Comparison of ENCODE assay signal across 8 mouse cellular contexts in the genomic region with DNA sequence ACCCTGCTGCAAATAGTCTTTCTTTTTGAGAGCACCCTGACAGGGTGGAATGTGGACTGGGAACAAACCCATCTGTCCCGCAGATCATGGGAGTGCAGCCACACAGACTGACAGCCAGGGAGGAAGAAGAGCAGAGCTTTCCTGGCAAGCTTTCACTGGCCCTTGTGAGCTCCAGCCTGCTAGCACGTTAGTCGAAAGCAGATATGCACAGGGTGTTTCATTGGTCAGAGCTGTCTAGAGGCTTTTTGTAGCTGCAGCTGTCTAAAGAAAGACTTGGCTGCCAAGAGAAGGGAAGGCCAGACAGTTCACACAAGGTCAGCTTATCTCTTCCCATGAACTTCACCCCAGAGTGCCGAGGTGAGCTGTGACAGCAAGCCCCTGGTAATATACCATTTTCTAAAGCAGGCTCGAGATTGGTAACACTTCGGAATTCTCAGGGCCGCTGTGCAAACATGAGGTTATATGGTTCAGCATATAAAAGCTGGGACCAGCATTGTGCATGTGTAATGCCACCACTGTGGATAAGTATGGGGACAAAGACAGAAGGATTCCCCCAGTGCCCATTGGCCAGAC.
DNase-seq lines count a peak whose midpoint lies in the region; ATAC-seq and TF ChIP-seq lines count a peak whose summit lies in the region.

No protein-coding gene starts in this region.

- peak; percentile 49 for DNase-seq in adrenal gland, adult 8-10 months
- DNase-seq in embryonic facial prominence, embryonic 11.5 days (ENCODE audit: low spot score), result no peak
- peak; percentile 90 to 94 for DNase-seq in heart, adult 9 months (ENCODE audit: low spot score in 2 of 2)
- DNase-seq in skeletal muscle tissue, adult 2 months (ENCODE audit: low read depth, low spot score), result peak; percentile 81
- no peak for DNase-seq in thymus, adult 2 months

- no peak overlapping the region for H3K27ac ChIP-seq in embryonic facial prominence, embryonic 11.5 days (replicated peaks; ENCODE audit: low read depth, low read length)
- peak overlapping the region; percentile 24; the same call in 1 of the 2 replicates for H3K27ac ChIP-seq in intestine, postnatal 0 days (ENCODE audit: low read depth, low read length)
- peak overlapping the region; percentile 96 for H3K27ac ChIP-seq in lung, embryonic 16.5 days (ENCODE audit: low read length)
- no peak overlapping the region for H3K27ac ChIP-seq in thymus, adult 2 months (ENCODE audit: control insufficient read depth, insufficient read depth, low read length)

- ATAC-seq in embryonic facial prominence, embryonic 11.5 days (replicated peaks; ENCODE audit: insufficient number of reproducible peaks, low FRiP score, low TSS enrichment, low read depth), result peak; percentile 64
- ATAC-seq in intestine, postnatal 0 days, result peak; percentile 68
- peak; percentile 96 for ATAC-seq in lung, embryonic 16.5 days (ENCODE audit: low read depth)
- no peak for ATAC-seq in activated CD4-positive, CD25-positive, alpha-beta regulatory T cell, adult 4 months

- H3K4me2 ChIP-seq in embryonic facial prominence, embryonic 11.5 days (ENCODE audit: low read depth, low read length), result no peak overlapping the region
- peak overlapping the region; percentile 18; the same call in 1 of the 2 replicates for H3K4me2 ChIP-seq in intestine, postnatal 0 days (replicated peaks; ENCODE audit: low read depth)
- peak overlapping the region; percentile 42 for H3K4me2 ChIP-seq in lung, embryonic 16.5 days (ENCODE audit: low read depth, low read length)

- no peak for TF ChIP-seq CTCF in intestine, postnatal 0 days (IDR thresholded peaks at IDR 0.05; ENCODE audit: low read depth)
- no peak for TF ChIP-seq CTCF in thymus, adult 2 months (IDR thresholded peaks at IDR 0.05; ENCODE audit: borderline replicate concordance, control insufficient read depth, extremely low read depth, insufficient read depth, low read length, poor library complexity)

- no peaks in the 10 kb centered on the region for H3K4me1 ChIP-seq in embryonic facial prominence, embryonic 11.5 days (ENCODE audit: control insufficient read depth, insufficient read depth, low read length)
- H3K4me1 ChIP-seq in intestine, postnatal 0 days (replicated peaks; ENCODE audit: control insufficient read depth, insufficient read depth, low read length), result no peaks in the 10 kb centered on the region
- peaks cover 18% of the 10 kb centered on the region for H3K4me1 ChIP-seq in lung, embryonic 16.5 days (replicated peaks; ENCODE audit: control insufficient read depth, insufficient read depth, low read length)
- H3K4me1 ChIP-seq in thymus, adult 2 months (replicated peaks; ENCODE audit: control insufficient read depth, insufficient read depth, low read length), result no peaks in the 10 kb centered on the region

- TF ChIP-seq POLR2A in thymus, adult 2 months (IDR thresholded peaks at IDR 0.05; ENCODE audit: control insufficient read depth, extremely low read depth, insufficient read depth, low read length, poor library complexity), result no peak

- no peaks in the 10 kb centered on the region; the same call in 1 of the 2 replicates for H3K36me3 ChIP-seq in embryonic facial prominence, embryonic 11.5 days (replicated peaks; ENCODE audit: control insufficient read depth, insufficient read depth, low read depth, low read length)
- no peaks in the 10 kb centered on the region for H3K36me3 ChIP-seq in intestine, postnatal 0 days (ENCODE audit: control insufficient read depth, insufficient read depth)
- no peaks in the 10 kb centered on the region for H3K36me3 ChIP-seq in lung, embryonic 16.5 days (ENCODE audit: control insufficient read depth, insufficient read depth, low read length)
- H3K36me3 ChIP-seq in thymus, adult 2 months (ENCODE audit: control insufficient read depth, insufficient read depth, low read length), result no peaks in the 10 kb centered on the region

- no peak overlapping the region for H3K4me3 ChIP-seq in embryonic facial prominence, embryonic 11.5 days (ENCODE audit: low read depth, low read length)
- no peak overlapping the region for H3K4me3 ChIP-seq in intestine, postnatal 0 days (ENCODE audit: low read depth, low read length)
- H3K4me3 ChIP-seq in lung, embryonic 16.5 days (ENCODE audit: low read length), result no peak overlapping the region
- H3K4me3 ChIP-seq in thymus, adult 2 months (ENCODE audit: control insufficient read depth, insufficient read depth, low read length), result no peak overlapping the region

- H3K9me3 ChIP-seq in embryonic facial prominence, embryonic 11.5 days (replicated peaks; ENCODE audit: control insufficient read depth, low read length), result no peaks in the 10 kb centered on the region
- H3K9me3 ChIP-seq in intestine, postnatal 0 days (ENCODE audit: control insufficient read depth), result no peaks in the 10 kb centered on the region
- no peaks in the 10 kb centered on the region for H3K9me3 ChIP-seq in lung, embryonic 16.5 days (ENCODE audit: control insufficient read depth, low read length)

- WGBS in embryonic facial prominence, embryonic 11.5 days, result 55% methylated on average over 7 of the region's 7 CpGs
- WGBS in intestine, postnatal 0 days, result 14% methylated on average over 7 of the region's 7 CpGs
- 13% methylated on average over 7 of the region's 7 CpGs for WGBS in lung, embryonic 16.5 days
- WGBS in thymus, adult 2 months, result 83% methylated on average over 7 of the region's 7 CpGs

- H3K9ac ChIP-seq in embryonic facial prominence, embryonic 11.5 days (replicated peaks; ENCODE audit: low read length), result no peak overlapping the region
- H3K9ac ChIP-seq in intestine, postnatal 0 days (ENCODE audit: low read depth, low read length), result no peak overlapping the region
- H3K9ac ChIP-seq in lung, embryonic 16.5 days (ENCODE audit: low read length), result no peak overlapping the region

- H3K27me3 ChIP-seq in embryonic facial prominence, embryonic 11.5 days (ENCODE audit: control insufficient read depth, insufficient read depth, low read length), result no peaks in the 10 kb centered on the region
- no peaks in the 10 kb centered on the region for H3K27me3 ChIP-seq in intestine, postnatal 0 days (replicated peaks; ENCODE audit: control insufficient read depth, insufficient read depth, low read length)
- H3K27me3 ChIP-seq in lung, embryonic 16.5 days (ENCODE audit: control insufficient read depth, insufficient read depth, low read depth, low read length), result no peaks in the 10 kb centered on the region
- H3K27me3 ChIP-seq in thymus, adult 2 months (ENCODE audit: control insufficient read depth, insufficient read depth, low read length), result no peaks in the 10 kb centered on the region

Comparison
In these comparisons a context has a peak if more than half of its experiments do, and no peak if none do; other contexts are left out.
1. DNase-seq: peak in adrenal gland, adult 8-10 months (single experiment), heart, adult 9 months (2 of 2) and skeletal muscle tissue, adult 2 months (single experiment); none in embryonic facial prominence, embryonic 11.5 days (single experiment) and thymus, adult 2 months (single experiment).
2. H3K27ac ChIP-seq: peak in intestine, postnatal 0 days (single experiment) and lung, embryonic 16.5 days (single experiment); none in embryonic facial prominence, embryonic 11.5 days (single experiment) and thymus, adult 2 months (single experiment).